Mouse (Mus musculus): Measurements from ENCODE around the gene Tef. TPM values are rescaled to one million over a fixed set of nuclear protein-coding genes. Genes with fewer than 3 reads are reported as not detected.

Gene Tef
- polyA plus RNA-seq, 1 experiment: 33.9 TPM

GRCm38 (mm10) chr15:81808799-81809198 is 6.6 kb downstream of the Tef start:
- Histone ChIP-seq H3K4me1 (ENCODE audit: control insufficient read depth, insufficient read depth, low read length) (no peaks in the 10 kb centered on the region), H3K27ac (ENCODE audit: insufficient read depth, low read length) (no peak overlapping the region), H3K36me3 (ENCODE audit: control insufficient read depth, insufficient read depth, low read length, poor library complexity, severe bottlenecking) (no peaks in the 10 kb centered on the region), H3K27me3 (ENCODE audit: control insufficient read depth, insufficient read depth, low read length, poor library complexity, severe bottlenecking) (no peaks in the 10 kb centered on the region), H3K9me3 (replicated peaks; ENCODE audit: control insufficient read depth, insufficient read depth, low read length, poor library complexity, severe bottlenecking) (no peaks in the 10 kb centered on the region), H3K9ac (ENCODE audit: low read depth, poor library complexity, severe bottlenecking) (no peak overlapping the region), H3K4me3 (ENCODE audit: low read depth, low read length) (no peak overlapping the region)
- TF ChIP-seq EP300 (IDR thresholded peaks at IDR 0.05; ENCODE audit: insufficient read depth, low read depth, low read length) (no peak), POLR2A (IDR thresholded peaks at IDR 0.05; ENCODE audit: insufficient read depth, low read length) (no peak), CTCF (IDR thresholded peaks at IDR 0.05; ENCODE audit: low read depth, low read length) (no peak)

- no peak for TF ChIP-seq POLR2A (IDR thresholded peaks at IDR 0.05; ENCODE audit: insufficient read depth, low read length)
- TF ChIP-seq EP300 (IDR thresholded peaks at IDR 0.05; ENCODE audit: insufficient read depth, low read depth, low read length): no peak
- no peak for TF ChIP-seq CTCF (IDR thresholded peaks at IDR 0.05; ENCODE audit: low read depth, low read length)
- H3K4me3 ChIP-seq (ENCODE audit: low read depth, low read length): no peak overlapping the region
- no peaks in the 10 kb centered on the region for H3K36me3 ChIP-seq (ENCODE audit: control insufficient read depth, insufficient read depth, low read length, poor library complexity, severe bottlenecking)
- H3K9ac ChIP-seq (ENCODE audit: low read depth, poor library complexity, severe bottlenecking): no peak overlapping the region
- H3K27me3 ChIP-seq (ENCODE audit: control insufficient read depth, insufficient read depth, low read length, poor library complexity, severe bottlenecking): no peaks in the 10 kb centered on the region
- H3K27ac ChIP-seq (ENCODE audit: insufficient read depth, low read length): no peak overlapping the region
- H3K4me1 ChIP-seq (ENCODE audit: control insufficient read depth, insufficient read depth, low read length): no peaks in the 10 kb centered on the region
- no peaks in the 10 kb centered on the region for H3K9me3 ChIP-seq (replicated peaks; ENCODE audit: control insufficient read depth, insufficient read depth, low read length, poor library complexity, severe bottlenecking)
Observed at GRCm38 (mm10) chr15:81809550-81809949, 7.3 kb downstream of the Tef start.

DNA sequence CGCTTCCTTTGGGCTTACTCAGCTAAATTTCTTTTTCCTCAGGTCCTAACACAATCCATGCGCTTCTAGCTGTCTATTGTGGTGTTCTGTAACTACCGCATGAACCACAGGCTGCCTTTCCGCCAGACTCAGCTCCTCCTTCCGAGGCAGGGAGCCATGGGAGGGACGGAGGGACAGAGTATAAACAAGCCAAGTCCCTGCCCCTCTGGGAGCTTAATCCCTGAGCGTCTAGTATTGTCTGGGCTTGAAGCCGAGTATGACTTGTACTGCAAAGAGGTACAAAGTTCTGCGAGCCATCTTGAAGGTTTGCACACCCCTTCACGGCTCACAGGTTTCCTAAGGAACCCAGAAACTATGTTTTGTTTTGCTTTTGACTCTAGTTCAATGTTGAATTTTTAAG is 7.9 kb downstream of the Tef start:
- Histone ChIP-seq H3K4me1 (ENCODE audit: control insufficient read depth, insufficient read depth, low read length) (no peaks in the 10 kb centered on the region), H3K9ac (ENCODE audit: low read depth, poor library complexity, severe bottlenecking) (peak overlapping the region; percentile 36), H3K27ac (ENCODE audit: insufficient read depth, low read length) (no peak overlapping the region), H3K9me3 (replicated peaks; ENCODE audit: control insufficient read depth, insufficient read depth, low read length, poor library complexity, severe bottlenecking) (no peaks in the 10 kb centered on the region), H3K36me3 (ENCODE audit: control insufficient read depth, insufficient read depth, low read length, poor library complexity, severe bottlenecking) (no peaks in the 10 kb centered on the region), H3K4me3 (ENCODE audit: low read depth, low read length) (peak overlapping the region; percentile 85), H3K27me3 (ENCODE audit: control insufficient read depth, insufficient read depth, low read length, poor library complexity, severe bottlenecking) (no peaks in the 10 kb centered on the region)
- TF ChIP-seq POLR2A (IDR thresholded peaks at IDR 0.05; ENCODE audit: insufficient read depth, low read length) (no peak), EP300 (IDR thresholded peaks at IDR 0.05; ENCODE audit: insufficient read depth, low read depth, low read length) (no peak), CTCF (IDR thresholded peaks at IDR 0.05; ENCODE audit: low read depth, low read length) (no peak)

DNA sequence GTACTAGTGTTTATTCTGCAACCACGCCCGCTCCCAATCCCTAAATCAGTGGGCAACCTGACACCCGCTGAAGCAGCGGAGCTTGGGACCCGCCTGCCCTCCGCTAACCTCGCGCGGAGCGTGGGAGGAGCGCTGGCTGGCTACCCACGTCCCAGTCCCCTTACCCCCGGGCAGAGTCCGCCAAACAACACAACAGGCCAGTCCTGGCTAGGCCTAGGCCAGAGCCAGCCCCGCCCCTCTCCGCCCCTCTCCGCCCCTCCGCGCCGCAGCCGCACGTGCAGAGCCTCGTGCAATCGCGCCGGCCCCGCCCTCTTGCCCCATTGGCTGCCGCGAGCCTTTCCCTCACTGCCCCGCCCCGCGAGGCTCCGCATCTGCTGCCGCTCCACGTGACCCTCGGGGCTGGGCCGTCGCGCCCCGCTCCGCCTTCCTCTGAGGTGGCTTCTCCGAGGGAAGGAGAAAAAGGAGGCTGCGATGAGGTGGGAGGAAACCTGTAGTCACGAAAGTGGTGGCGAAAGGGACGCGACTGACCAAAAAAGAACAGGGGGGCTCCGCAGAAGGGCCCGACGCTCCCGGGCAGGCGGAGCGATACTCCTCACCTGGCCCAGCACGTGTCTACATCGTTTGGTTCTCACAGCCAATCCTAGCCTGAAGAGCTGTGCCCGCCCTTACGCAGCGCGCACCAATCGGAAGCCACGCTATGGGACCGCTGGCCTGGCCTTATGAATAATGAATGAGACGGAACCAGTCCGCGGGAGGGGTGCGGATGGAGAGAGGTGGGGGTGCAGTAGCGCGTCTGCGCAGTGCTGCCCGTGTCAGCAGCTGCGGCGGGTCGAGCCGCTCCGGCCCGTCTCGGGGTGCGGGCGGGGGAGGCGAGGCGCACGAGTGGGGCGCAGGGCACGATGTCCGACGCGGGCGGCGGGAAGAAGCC is 8.7 kb downstream of the Tef start:
- peak overlapping the region; percentile 91 for H3K9ac ChIP-seq (ENCODE audit: low read depth, poor library complexity, severe bottlenecking)
- TF ChIP-seq CTCF (IDR thresholded peaks at IDR 0.05; ENCODE audit: low read depth, low read length) (no peak), EP300 (IDR thresholded peaks at IDR 0.05; ENCODE audit: insufficient read depth, low read depth, low read length) (no peak), POLR2A (IDR thresholded peaks at IDR 0.05; ENCODE audit: insufficient read depth, low read length) (no peak)
- H3K4me1 ChIP-seq (ENCODE audit: control insufficient read depth, insufficient read depth, low read length): no peaks in the 10 kb centered on the region
- H3K4me3 ChIP-seq (ENCODE audit: low read depth, low read length): peak overlapping the region; percentile 90
- no peaks in the 10 kb centered on the region for H3K9me3 ChIP-seq (replicated peaks; ENCODE audit: control insufficient read depth, insufficient read depth, low read length, poor library complexity, severe bottlenecking)
- peaks cover 6% of the 10 kb centered on the region; the same call in 1 of the 2 replicates for H3K36me3 ChIP-seq (ENCODE audit: control insufficient read depth, insufficient read depth, low read length, poor library complexity, severe bottlenecking)
- no peak overlapping the region for H3K27ac ChIP-seq (ENCODE audit: insufficient read depth, low read length)
- no peaks in the 10 kb centered on the region for H3K27me3 ChIP-seq (ENCODE audit: control insufficient read depth, insufficient read depth, low read length, poor library complexity, severe bottlenecking)

GRCm38 (mm10) chr15:81811599-81811996 is 9.4 kb downstream of the Tef start:
- no peaks in the 10 kb centered on the region for H3K4me1 ChIP-seq (ENCODE audit: control insufficient read depth, insufficient read depth, low read length)
- no peaks in the 10 kb centered on the region for H3K9me3 ChIP-seq (replicated peaks; ENCODE audit: control insufficient read depth, insufficient read depth, low read length, poor library complexity, severe bottlenecking)
- H3K4me3 ChIP-seq (ENCODE audit: low read depth, low read length): peak overlapping the region; percentile 90
- no peaks in the 10 kb centered on the region for H3K27me3 ChIP-seq (ENCODE audit: control insufficient read depth, insufficient read depth, low read length, poor library complexity, severe bottlenecking)
- peak overlapping the region; percentile 65; the same call in 1 of the 2 replicates for H3K27ac ChIP-seq (ENCODE audit: insufficient read depth, low read length)
- TF ChIP-seq CTCF (IDR thresholded peaks at IDR 0.05; ENCODE audit: low read depth, low read length) (no peak), EP300 (IDR thresholded peaks at IDR 0.05; ENCODE audit: insufficient read depth, low read depth, low read length) (no peak), POLR2A (IDR thresholded peaks at IDR 0.05; ENCODE audit: insufficient read depth, low read length) (no peak)
- H3K9ac ChIP-seq (ENCODE audit: low read depth, poor library complexity, severe bottlenecking): peak overlapping the region; percentile 91
- peaks cover 9% of the 10 kb centered on the region for H3K36me3 ChIP-seq (ENCODE audit: control insufficient read depth, insufficient read depth, low read length, poor library complexity, severe bottlenecking)

DNA sequence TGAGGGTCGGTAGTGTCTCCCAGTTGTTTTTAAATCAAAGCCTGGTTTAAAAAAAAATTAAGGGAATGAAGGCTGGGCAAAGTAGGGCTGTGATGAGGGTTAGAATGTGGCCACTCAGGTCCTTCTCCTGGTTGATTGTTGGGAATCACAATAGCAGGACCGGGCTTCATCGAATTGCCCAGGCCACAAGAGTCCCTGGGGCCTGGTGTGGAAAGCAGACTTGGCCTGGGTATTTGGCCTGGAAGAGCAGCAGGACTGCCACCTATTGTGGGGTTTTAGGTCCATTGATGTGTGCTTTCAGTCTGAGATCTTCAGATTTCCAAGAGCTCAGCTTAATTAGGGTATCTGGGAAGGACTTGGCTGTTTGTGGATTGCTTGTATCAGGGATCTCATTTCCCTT is 10.1 kb downstream of the Tef start:
- TF ChIP-seq POLR2A (IDR thresholded peaks at IDR 0.05; ENCODE audit: insufficient read depth, low read length) (no peak), CTCF (IDR thresholded peaks at IDR 0.05; ENCODE audit: low read depth, low read length) (no peak), EP300 (IDR thresholded peaks at IDR 0.05; ENCODE audit: insufficient read depth, low read depth, low read length) (no peak)
- H3K27ac ChIP-seq (ENCODE audit: insufficient read depth, low read length): peak overlapping the region; percentile 65; the same call in 1 of the 2 replicates
- H3K9me3 ChIP-seq (replicated peaks; ENCODE audit: control insufficient read depth, insufficient read depth, low read length, poor library complexity, severe bottlenecking): no peaks in the 10 kb centered on the region
- no peaks in the 10 kb centered on the region for H3K4me1 ChIP-seq (ENCODE audit: control insufficient read depth, insufficient read depth, low read length)
- peaks cover 14% of the 10 kb centered on the region for H3K36me3 ChIP-seq (ENCODE audit: control insufficient read depth, insufficient read depth, low read length, poor library complexity, severe bottlenecking)
- H3K4me3 ChIP-seq (ENCODE audit: low read depth, low read length): peak overlapping the region; percentile 90
- H3K27me3 ChIP-seq (ENCODE audit: control insufficient read depth, insufficient read depth, low read length, poor library complexity, severe bottlenecking): no peaks in the 10 kb centered on the region
- peak overlapping the region; percentile 91 for H3K9ac ChIP-seq (ENCODE audit: low read depth, poor library complexity, severe bottlenecking)

All from ES-Bruce4 (cell line).